Mouse (Mus musculus) cerebellum, adult 11 months (tissue): ENCODE results near the gene Olfr1135.

Experiments
- DNase-seq: peaks from one replicate; pipeline ENCODE4 v3.0.0; 2022

Olfr1135 gene

GRCm38 (mm10) chr2:87673564-87673963 lies at the start of gene Olfr1135:
TSS of gene Olfr1135 (minus strand) at chr2:87673664.
- no peak for DNase-seq

GRCm38 (mm10) chr2:87713079-87713478 lies 39.6 kb upstream of the Olfr1135 start, which contains the start of gene Olfr1137:
TSS of gene Olfr1137 (minus strand) at chr2:87713179.
- DNase-seq, result no peak

GRCm38 (mm10) chr2:87693847-87694246 lies 20.4 kb upstream of the Olfr1135 start, which contains the start of gene Olfr1136:
TSS of gene Olfr1136 (minus strand) at chr2:87693947.
- no peak for DNase-seq

- no peak for DNase-seq
Measured at GRCm38 (mm10) chr2:87658360-87658759, 15.1 kb downstream of the Olfr1135 start, which contains the start of gene Olfr1134. TSS of gene Olfr1134 (minus strand) at chr2:87658460.

- no peak for DNase-seq
Measured at GRCm38 (mm10) chr2:87647274-87647673, 26.2 kb downstream of the Olfr1135 start, which contains the start of gene Olfr1133. TSS of gene Olfr1133 (minus strand) at chr2:87647374.

GRCm38 (mm10) chr2:87642441-87642840 lies 31.0 kb downstream of the Olfr1135 start:
- no peak for DNase-seq

GRCm38 (mm10) chr2:87637435-87637834 lies 36.0 kb downstream of the Olfr1135 start, which contains the start of gene Olfr1132:
TSS of gene Olfr1132 (minus strand) at chr2:87637535.
- no peak for DNase-seq

GRCm38 (mm10) chr2:87626804-87627203 lies 46.7 kb downstream of the Olfr1135 start, which contains the start of gene Olfr1131:
TSS of gene Olfr1131 (plus strand) at chr2:87627104.
- DNase-seq, result no peak
